Mouse (Mus musculus) urinary bladder, adult 2 months (tissue): Measurements from ENCODE around the gene Actn4. TPM values are rescaled to one million over a fixed set of nuclear protein-coding genes. Genes with fewer than 3 reads are reported as not detected.
A peak's percentile ranks its signal among the peaks of the same experiment; 100 is the strongest.
"Not testable (repeated sequence)": the region's sequence is repeated elsewhere in the genome, so short reads cannot be mapped to it uniquely, and the experiment has no call there.

Experiments used
- DNase-seq: peaks from one replicate; pipeline ENCODE4 v3.0.0; 2022; ENCODE audit warnings: low spot score
- polyA plus RNA-seq: library from polyadenylated mRNA; depleted of rRNA; stranded (reverse); fragments of >200 nt; gene quantifications from 2 replicates; pipeline ENCODE4 v1.2.3, GENCODE M21; 2012

The Actn4 gene
- polyA plus RNA-seq, 1 experiment, result 285 TPM

DNA sequence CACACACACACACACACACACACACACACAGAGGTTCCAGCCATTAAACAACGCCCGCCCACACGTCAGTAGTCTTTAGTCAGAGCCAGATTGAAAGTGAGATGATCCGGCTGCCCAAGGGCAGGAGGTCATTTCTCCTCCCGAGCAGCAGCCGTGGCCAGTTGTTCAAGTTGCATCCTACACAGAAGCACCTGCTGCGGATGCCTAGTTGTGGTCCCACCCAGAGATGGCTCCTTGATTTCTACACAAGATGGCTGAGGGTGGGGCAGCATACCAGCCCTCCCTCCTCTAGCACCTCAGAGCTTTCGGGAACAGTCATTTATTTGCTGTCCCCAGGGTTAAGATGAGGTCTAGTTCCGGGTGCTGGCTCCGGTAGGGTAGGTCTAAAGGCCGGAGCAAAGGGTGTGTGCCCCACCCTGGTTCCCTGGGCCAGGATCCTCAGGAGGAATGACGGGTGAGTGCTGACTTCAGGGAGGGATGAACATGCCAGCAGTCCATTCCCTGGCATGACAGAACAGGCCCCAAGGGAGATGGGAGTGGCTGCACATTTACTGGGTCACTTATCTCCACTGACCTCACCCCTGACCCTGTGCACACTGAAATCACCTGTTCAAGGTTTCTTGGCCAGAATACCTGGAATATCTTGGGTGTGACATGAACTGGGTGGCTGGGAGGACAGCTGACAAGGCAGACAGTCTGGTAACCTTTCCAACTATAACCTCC lies 7.7 kb upstream of the Actn4 start:
- no peak for DNase-seq

DNA sequence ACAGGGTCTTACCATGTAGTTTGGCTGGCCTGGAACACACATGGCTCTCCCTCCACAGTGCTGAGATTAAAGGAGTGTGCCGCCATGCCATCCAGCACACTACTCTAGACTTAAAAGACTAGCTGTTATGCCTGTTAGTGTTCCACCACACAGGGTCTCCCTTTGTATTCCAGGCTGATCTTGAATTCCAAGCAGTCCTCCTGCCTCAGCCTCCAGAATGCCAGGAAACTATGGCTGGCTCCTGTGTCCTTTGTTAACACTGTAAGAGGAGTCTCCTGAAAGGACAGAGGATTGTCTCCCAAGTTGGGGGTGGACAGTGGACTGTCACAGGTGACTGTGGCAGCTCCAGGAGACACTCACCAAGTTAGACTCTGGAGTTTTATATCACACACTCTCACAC lies 7.1 kb upstream of the Actn4 start:
- no peak for DNase-seq

DNA sequence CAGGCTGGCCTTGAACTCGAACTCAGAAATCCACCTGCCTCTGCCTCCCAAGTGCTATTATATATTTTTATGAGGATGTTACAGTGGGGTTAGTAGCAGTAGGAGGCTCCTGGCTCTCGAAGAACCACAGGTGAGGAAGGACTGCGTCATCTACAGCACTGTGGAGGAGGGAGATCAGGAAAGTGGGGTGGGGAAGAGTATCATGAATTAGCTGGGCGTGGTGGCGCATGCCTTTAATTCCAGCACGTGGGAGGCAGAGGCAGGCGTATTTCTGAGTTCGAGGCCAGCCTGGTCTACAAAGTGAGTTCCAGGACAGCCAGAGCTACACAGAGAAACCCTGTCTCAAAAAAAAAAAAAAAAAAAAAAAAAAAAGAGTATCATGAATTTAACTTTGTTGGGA lies 6.0 kb upstream of the Actn4 start:
- not testable (repeated sequence) for DNase-seq

DNA sequence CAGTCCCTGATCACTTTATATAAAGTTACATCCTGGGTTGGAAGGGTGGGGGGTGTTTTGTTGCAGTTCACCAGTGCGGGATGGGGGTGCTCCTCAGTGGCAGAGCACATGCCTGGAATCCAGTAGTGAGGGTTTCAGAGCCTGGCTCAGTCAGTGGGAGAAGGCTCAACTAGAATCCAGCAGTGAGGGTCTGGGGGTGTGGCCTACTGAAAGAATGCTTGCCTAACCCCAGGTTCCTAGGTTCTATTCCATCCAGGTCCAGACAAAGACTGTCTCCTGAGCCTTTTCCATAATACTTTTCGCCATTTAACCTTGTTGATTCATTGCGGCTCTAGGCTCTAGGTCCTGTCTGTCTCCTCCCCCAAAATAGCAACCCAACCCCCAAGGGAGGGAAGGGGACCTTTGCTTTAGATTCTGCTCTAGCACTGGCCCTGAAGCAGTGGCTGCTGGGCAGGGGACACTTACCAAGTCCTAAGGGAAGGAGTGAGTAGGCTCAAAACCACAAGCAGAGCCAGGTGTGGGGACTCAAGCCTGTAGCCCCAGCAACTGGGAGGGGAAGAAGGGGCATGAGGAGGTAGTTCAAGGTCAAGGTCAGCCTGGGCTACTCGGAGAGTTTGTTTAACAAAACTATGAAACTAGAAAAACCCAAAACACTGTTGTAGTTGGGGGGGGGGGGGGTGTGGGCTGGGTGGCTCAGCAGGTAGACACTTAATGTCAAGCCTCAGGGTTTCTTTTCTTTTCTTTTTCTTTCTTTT lies 4.8 kb upstream of the Actn4 start:
- DNase-seq, result no peak

DNA sequence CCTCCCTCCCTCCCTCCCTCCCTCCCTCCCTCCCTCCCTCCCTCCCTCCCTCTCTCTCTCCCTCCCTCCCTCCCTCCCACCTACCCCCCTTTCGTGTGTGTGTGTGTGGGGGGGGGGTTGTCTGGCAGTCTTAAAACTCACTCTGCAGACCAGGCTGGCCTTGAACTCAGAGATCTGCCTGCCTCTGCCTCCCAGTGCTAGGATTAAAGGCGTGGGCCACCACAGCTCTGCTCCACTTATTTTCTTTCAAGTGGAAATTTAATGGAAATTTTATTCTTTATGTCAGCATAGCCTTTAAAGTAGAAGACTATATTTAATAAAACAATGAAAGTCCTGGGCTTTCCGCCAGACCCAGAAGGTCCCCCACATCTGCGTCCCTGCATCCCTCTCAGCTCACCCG lies 4.0 kb upstream of the Actn4 start:
- no peak for DNase-seq

DNA sequence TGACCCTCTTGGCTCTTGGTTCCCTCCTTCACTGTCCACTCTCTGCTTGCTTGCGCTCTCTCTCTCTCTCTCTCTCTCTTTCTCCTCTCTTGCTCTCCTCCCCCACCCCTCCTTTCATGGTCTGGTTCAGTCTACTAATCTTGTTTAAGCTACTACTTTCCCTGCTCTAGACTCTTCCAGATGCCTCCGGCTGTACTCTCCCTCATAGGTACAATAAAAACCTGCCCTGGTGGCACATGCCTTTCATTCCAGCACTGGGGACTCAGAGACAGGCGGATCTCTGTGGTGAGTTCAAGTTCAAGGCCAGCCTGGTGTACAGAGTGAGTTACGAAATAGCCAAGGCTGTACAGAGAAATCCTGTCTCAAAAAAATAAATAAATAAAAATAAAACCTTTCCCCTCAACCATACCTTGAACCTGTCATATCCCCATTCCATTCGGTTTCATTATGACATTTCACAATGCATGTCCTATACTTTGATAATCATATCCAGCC lies 3.3 kb upstream of the Actn4 start:
- no peak for DNase-seq

DNA sequence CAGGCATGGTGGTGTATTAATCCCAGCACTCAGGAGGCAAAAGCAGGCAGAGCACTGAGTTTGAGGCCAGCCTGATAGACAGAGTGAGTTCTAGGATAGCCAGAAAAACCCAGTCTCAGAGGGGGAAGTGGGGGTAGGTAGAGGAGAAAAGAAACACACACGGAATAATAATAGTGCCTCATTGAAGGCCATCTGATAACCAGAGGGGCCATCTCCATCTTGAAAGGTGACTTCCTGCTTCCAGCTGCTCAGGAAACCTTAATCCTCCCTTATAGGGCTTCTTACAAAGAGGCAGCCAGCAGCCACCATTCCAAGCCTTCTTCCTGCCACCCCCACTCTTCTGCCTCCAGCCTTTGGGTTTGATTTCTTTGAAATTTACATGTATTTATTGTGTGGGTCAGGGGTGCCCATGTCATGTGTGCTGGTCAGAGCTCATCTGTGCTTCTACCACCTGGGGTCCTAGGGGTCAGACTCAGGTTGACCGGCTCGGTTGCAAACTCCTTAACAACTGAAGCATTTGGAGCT lies 1.3 kb upstream of the Actn4 start:
- DNase-seq, result no peak

DNA sequence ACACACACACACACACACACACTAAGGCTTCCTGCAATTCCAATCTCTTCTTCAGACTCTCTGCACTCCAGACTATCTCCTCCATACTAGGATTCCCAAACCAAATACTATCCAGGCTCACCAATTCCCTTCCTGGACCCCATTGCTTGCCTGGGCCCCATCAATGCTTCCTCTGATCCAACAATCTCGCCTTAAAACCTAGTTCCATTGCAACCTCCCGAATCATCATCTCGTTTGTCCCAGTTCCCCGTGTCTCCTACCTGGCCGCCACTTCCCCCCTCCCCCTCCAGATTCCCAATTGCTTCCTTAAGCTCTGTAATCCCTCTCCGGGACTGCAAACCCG lies 585 bp downstream of the Actn4 start:
- no peak for DNase-seq

DNA sequence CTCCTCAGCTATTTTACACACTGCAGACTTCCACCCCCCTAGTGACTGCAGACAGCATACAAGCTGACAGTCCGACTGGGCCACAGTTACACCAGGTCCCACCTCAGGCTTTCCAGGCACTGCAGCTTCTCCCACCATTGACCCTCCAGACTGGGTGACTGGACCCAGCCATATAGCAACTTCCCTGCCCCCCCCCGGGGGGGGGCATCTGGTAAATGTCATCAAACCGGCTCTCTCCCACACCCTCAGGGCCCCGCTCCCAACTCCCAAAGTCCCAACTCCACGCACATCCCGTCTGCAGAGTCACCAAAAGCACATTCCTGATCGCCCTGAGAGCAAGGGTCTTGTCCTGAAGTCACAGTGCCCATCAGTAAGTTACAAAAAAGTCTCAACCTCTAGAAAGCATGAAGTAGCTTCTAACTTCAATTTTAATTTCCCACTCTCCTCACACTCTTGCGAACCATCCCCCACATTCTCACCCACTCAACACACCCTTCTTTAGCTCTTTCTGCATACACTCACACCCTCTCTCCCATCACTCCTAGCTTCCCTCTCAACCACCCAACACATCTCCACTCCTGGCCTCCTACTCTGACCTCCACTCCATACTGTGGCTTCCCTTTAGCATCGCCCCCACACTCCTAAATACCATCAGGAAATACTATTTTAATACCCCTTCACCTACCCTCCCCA lies 1.6 kb downstream of the Actn4 start:
- peak; percentile 29 for DNase-seq

DNA sequence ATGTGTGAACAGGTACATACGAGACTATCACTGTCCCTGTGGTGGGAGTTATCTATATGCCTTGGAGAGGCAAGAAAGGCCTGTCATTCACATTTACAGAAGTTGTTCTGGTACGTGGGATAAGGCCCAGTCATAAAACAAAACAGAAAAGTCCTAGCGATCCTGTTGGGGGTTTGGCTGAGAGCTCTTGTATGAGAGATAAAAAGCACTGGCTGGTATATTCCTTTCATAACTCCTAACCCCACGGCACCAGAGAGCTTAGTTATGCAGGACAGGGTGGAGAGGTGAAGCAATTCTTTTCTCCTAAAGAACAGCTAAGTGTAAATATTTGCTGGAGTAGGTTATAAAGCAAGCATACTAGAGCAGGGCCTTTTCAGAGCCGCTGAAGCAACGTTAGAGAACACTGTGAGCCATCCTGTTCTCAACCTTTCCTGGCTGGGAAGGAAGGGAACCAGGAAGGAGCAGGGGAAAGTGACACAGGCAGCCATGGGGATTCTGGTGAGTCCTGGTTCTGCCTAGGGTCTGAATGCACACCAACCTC lies 2.6 kb downstream of the Actn4 start:
- peak; percentile 32 for DNase-seq

DNA sequence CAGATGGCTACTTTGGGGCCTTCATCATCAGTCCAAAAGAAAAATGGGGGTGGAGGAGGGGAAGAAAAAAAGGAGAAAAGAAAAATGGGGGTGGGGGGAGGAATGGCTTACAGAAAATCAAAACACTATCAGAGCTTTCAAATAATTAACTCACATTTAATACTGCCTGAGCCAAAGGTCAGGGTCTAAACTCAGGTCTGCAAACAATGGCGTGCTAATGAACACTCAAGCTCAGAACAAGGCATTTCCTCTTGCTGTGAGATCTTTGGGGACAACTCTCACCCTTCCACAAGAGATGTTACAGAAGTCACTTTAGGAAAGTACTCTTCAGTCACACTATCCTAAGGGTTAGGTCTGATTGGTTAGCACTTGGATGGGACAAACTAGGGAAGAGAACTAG lies 3.4 kb downstream of the Actn4 start:
- no peak for DNase-seq

DNA sequence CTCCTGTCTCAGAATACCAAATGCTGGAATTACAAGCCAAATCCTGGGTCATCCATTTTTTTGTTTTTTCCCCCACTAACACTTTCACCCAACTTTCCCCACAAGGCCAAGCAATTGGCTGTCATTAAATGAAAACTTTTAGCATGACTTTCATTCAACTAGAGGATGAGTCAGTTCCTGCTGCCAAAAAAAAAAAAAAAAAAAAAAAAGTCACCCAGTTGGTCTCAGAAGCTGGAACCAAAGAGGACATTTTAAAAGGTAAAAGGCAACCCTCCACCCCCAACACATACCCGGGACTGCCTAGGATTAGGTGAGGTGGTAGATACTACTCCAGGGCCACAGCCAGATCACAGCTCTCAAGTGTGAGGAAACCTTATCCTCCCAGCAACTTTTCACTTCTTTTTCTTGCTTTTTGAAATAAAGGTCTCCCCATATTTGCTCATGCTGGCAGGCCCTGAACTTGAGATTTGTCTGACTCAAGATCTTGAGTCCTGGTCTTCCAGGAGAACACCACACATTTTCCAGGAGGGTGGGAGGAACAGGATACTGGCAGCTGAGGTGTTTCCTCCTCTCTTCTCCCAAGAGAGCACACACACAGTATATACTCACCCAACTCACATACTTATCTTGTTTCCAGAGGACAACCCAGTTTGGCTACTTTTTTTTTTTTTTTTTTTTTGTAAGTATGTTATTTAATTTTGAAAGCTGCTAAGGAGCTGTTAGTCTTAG lies 4.0 kb downstream of the Actn4 start:
- DNase-seq, result peak; percentile 19

DNA sequence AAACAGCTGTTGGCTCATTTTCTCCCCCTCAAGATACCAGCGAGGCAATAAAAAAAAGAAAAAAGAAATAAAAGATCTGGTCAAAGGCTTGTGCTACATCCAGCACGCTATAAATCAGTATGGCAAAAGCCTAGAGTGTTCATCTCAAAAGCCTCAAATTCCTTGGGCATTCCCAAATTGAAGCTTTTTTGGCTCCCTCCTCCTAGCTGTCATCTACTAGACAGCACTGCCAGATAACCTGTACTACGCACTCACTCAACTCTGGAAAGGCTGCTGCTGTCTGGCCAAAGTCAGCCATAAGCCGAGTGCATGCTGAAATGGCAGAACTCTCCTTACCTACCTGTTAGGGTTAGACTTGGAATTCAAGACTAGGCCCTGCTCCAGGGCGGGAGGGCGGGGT lies 4.9 kb downstream of the Actn4 start:
- no peak for DNase-seq

DNA sequence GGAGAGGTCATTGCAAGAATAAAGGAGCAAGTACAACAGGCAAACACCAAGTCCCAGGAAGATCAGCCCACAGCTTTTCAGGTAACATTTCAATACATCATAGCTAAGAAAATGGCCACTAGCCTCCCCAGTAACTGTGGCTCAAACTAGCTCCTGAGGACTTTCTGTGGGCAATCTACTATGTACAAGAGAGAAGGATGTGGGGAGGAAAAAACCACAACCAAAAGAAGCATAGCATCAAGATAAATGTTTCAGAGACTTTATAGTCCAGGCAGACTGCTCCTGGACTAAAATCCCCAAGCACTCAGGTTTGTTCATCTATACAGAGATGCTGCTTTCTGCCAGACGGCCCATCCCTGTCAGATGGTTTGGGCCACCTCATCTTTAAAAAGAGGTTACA lies 5.9 kb downstream of the Actn4 start:
- no peak for DNase-seq

DNA sequence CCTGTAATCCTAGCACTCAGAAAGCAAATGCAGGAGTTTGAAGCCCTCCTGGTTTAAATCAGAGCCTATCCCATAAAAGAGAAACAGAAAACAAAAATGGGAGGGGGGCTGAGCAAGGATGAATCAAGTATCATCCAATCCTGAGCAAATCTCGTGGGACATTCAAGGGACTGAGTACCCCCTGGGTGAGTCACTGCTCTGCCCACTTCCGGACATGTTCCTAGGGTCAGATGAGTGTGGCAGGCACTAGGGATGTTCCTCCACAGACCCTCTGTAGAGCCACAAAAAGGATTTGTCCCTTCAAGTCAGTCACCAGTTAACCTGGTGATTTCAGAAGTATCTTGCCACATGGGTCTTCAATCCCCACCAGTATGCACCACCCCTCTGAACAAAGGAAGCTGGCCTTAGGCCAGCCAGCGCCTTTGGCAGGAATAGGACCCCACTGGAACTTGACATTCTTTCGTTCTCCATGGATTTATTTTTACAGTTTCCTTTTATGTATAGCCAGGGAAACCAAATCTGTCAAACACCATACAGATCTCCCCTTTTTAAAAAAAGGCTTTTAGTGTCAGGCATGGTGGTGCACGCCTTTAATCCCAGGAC lies 6.7 kb downstream of the Actn4 start:
- no peak for DNase-seq

DNA sequence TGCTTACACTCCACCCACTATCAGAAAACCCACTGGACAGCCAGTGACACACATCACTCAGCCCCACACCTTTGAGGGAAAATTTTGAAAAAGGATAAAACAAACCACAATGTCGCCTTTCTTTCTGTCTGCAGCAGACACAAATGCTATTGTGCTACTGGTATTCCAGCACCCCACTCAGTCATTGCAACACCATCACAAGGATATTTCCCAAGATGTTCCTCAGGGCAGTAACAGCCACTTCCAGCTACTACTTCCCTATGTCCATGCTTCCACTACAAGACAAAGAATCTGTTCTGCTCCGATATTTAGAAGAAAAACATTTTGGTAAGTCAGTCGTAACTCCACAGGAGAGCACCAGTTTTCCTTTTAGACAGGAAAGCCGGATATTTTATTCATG lies 7.4 kb downstream of the Actn4 start:
- no peak for DNase-seq

DNA sequence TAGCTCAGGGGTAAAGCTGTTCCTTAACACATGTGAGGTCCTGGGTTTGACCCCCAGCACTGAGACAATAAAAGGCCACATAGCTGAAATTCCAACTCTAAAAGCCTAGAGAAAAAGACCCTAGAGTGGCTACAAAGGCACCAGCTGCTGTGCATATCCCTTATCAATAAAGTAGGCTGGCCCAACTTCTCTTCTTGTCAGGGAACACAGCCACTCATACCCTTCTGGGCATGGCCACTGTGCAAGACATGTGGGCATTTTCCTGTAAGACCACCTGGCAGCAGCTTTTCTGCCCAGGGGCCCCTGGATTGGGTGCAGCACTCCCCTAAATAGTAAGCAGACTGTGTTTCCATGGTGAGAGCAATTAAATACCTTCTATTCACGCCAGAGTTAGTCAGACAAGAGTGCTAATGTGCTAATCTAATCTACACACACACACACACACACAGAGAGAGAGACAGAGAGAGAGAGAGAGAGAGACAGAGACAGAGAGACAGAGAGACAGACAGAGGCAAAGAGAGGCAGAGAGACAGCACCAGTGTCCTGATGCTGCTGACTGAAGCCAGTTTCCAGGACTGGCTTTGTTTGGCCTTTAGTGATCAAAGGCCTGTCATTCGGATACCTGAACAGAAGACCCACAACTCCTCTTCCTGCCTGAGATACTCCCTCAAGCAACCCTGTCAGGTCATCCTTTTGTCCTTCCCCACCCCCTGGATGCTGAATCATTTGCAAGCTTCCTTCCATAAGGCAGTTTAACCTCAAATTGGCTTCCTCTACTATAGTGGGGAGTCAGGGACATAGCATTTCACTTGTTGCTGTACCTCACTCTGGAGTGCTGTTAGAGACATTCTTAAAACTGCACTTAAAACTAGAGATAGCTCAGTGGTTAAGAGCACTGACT lies 8.4 kb downstream of the Actn4 start:
- DNase-seq, result no peak

DNA sequence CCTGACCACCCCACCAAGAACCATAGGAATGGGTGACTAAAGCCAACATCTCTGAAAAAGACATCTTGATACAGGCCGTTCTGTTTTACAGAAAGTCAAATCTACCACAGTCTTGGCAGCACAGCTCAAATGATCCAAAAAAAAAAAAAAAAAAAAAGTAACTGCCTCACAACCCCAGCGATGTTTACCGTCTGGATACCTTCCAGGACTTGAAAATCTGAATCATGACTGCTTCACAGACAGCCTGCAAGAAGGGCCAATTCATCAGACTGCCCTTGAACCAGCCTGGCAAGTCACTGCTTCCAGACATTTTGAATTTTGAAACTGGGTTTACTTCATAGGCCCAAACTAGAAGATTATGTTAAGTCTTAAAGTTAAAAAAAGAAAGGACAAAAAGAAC lies 9.4 kb downstream of the Actn4 start:
- DNase-seq, result no peak

DNA sequence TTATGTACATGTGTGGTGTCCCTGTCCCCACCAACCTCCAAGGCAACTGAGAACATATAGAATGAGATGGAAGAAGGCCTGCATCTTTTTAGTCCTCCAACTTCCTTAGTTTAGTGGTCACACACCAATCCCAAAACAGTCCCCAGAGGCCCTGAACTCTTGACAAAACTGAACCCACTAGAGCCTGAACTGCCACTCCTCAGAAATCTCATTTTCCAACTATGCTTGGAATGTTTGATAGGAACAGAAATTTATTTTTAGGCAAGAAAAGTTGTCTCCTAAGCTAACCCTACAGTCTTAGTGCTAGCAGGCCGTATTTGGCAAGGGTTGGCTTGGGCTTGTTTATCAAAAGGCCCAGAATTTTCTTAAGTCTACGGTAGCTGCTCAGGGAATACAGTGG lies 10.4 kb downstream of the Actn4 start:
- no peak for DNase-seq

DNA sequence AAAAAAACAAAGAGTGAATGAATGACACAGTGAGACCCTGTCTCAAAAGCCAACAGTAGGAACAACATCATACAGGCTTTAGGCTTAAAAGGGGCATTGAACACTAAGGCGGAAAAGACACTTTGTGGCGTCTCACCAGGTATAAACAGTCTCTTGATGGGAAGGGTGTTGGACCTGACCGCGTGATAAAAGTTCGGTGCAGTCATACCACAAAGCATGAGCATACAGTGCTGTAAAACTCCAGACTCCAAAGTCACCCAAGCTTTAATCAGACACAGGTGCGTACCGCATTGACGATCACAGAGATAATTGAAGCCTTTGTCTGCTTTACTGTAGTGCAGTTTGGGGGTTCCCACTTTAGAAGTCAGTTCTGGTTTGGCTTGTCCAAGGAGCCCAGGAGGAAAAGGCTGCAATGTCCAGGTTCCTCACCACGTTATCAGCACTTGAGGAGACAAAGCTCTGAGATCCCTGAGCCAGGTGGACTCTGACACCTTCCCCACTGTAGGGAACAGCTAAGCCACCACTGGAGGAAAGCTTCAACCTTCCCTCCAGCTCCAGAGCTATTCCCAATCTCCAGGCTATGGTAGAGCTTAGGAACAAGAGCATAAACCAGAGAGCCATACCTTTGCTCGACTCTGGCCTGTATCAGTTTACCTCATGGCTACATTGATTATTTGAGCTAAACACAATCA lies 11.6 kb downstream of the Actn4 start:
- no peak for DNase-seq
